Mouse (Mus musculus): ENCODE data around the gene Fstl3.

The Fstl3 gene

DNA sequence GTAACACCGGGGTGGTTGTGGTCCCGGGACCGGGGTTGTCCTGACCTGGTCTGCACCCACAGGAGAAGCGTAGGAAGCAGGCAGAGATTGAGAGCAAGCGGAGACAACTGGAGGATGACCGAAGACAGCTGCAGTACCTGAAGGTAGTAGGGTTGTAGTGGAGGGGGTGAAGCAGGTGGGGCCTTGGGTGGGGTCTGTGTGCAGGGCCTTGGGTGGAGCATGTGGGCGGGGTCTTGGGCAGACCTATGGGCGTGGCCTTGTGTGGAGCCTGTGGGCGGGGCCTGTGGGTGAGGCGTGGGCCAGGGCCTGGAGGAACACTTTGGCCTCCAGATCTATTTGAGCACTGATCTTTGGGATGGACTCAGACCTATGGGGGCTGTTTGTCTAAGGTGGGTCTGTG is 29.9 kb downstream of the Fstl3 start:
- DNase-seq (ENCODE audit: low read depth, low spot score) = no peak
- Histone ChIP-seq H3K36me3 (ENCODE audit: control insufficient read depth, insufficient read depth, low read length, poor library complexity, severe bottlenecking) (no peaks in the 10 kb centered on the region), H3K27me3 (ENCODE audit: control insufficient read depth, insufficient read depth, low read length, poor library complexity, severe bottlenecking) (no peaks in the 10 kb centered on the region)

DNA sequence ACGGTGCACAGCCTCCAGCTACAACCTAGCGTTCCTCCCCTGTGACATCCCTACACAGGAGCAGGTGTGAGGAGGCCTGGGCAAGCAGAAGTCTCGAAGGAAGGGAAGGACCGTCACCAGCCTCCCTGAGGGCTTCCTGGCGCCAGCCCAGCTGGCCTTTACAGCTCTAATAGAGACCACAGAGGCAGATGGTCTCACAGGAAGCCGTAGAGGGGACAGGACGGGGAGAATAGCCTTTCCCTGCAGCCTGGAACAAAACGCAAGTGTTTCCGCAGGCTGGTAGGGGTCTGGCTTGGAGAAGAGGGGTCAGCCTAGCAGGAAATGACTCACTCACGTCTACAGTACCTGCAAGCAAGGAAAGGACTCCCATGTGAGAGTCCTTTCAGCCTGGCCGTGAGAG is 30.8 kb downstream of the Fstl3 start:
- DNase-seq (ENCODE audit: low read depth, low spot score) = no peak
- H3K27me3 ChIP-seq (ENCODE audit: control insufficient read depth, insufficient read depth, low read length, poor library complexity, severe bottlenecking) = no peaks in the 10 kb centered on the region
- H3K36me3 ChIP-seq (ENCODE audit: control insufficient read depth, insufficient read depth, low read length, poor library complexity, severe bottlenecking) = no peaks in the 10 kb centered on the region

DNA sequence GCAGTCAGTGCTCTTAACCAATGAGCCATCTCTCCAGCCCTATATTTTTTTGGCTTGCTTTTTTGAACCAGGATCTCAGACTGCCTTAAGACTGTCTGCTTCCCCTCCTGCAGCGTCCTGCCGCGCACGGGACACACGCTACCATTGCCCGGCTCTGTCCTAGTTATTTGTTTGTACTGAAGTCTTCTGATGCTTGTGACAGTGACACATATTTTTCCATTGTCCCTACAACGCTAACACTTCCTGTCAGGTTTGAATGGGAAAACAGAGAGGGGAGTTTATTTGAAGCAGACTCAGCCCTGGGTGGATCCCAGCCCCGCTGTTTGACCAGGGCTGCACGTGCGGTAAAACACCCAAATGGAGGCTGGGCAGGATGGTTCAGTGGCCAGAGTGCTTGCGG is 31.7 kb downstream of the Fstl3 start:
- Histone ChIP-seq H3K36me3 (ENCODE audit: control insufficient read depth, insufficient read depth, low read length, poor library complexity, severe bottlenecking) (no peaks in the 10 kb centered on the region), H3K27me3 (ENCODE audit: control insufficient read depth, insufficient read depth, low read length, poor library complexity, severe bottlenecking) (no peaks in the 10 kb centered on the region)
- no peak for DNase-seq (ENCODE audit: low read depth, low spot score)

DNA sequence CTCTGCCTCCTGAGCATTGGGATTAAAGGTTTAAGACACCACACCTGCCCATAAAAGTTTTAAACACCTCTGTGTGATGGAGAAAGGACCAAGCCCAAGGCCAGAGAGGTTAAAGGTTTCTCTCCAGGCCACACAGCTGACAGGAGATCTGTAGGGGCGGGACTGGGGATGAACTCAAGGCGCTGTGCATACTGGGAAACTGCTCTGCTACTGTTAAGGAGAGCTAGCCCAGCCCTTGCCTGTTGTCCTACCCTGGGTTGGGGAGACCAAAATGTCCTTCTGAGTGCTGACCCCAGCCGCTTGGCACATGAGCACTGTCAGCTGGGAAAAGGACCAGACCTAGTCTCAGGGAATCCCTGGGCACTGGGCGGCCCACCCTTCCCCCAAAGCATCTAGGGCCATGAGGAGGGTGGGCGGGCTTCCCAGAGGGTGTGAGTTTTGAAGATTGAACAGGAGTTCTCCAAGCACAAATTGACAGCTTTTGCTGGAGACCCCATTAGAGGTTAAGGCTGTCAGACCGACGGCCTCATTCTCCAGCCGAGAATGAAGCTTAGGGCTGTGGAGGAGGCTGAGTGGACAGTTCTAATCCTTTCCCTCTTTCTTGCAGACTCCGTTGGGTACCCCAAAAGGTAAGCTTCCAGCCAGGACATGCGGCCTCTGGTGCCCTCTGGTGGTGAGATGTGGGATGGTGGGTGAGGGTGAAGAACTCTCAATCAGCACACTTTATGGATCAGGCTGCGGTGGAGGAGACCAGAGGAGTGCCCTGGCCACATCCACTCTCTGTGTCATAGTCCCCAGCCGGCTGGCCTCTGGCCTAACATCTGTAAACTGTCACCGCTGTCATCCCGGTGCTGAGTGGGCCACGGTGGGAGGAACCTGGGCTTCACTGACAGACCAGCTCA is 34.9 kb downstream of the Fstl3 start:
- Histone ChIP-seq H3K36me3 (ENCODE audit: control insufficient read depth, insufficient read depth, low read length, poor library complexity, severe bottlenecking) (no peaks in the 10 kb centered on the region), H3K27me3 (ENCODE audit: control insufficient read depth, insufficient read depth, low read length, poor library complexity, severe bottlenecking) (no peaks in the 10 kb centered on the region)
- peak; percentile 86 for DNase-seq (ENCODE audit: low read depth, low spot score)

DNA sequence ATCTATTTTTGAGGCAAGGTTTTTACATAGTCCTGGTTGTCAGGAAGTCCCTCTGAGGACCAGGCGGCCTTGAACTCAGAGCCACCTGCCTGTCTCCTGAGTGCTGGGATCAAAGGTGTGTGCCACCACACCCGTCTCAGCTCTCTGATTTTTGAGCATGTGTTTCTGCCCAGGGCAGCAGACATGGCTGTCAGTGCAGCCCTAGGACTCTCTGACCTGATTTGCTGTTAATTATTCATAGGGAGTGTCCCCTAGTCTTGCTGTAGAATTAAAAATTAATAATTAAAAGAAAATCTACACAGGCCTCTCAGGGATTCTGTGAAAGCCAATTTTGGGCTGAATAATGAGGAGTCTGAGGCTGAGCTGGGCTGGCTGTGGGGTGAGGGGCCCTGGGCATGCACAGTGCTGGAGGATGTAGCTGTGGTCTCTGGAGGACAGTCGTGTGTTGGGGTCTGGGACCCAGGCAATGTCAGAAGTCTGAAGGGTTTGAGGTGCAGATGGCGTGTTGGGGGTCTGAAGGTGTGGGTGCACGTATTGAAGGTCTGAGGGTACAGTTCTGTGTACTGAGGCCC is 37.3 kb downstream of the Fstl3 start:
- Histone ChIP-seq H3K27me3 (ENCODE audit: control insufficient read depth, insufficient read depth, low read length, poor library complexity, severe bottlenecking) (no peaks in the 10 kb centered on the region), H3K36me3 (ENCODE audit: control insufficient read depth, insufficient read depth, low read length, poor library complexity, severe bottlenecking) (no peaks in the 10 kb centered on the region)
- DNase-seq (ENCODE audit: low read depth, low spot score) = no peak

DNA sequence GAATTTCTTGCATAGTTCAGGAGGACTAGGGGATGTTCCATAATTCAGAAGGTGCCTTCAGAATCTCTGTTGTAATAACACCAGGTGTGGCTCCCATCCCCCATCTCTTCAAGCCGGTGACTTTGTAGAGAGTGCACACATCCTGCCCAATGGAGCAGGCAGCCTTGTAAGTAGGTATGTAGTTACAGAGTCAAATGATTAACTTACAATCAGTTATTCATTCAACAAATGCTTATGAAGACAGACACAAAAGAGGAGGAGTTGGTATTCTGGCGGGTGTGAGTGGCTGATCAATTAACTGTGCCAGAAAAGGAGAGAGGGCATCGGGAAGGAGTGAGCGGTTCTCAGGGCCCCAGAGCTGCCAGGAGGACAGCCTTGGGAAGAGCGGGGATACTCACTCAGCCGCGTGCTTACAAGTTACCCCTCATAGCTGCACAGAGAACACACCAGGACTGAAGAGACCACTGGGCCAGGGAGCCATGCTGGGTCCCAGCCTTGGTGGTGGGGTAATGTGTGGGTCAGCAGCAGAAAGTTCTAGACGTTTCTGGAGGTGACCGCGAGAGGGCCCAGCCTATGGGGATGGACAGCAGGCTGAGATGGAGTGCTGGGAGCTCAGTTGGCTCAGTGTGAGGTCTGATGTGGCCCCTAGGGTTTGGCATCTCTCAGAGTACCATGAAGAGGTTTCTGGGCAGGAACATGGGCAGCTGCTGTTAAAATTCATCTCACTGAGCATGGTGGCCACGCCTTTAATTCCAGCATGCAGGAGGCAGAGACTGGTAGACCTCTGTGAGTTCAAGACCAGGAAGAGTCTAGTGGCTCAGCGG is 38.8 kb downstream of the Fstl3 start:
- H3K36me3 ChIP-seq (ENCODE audit: control insufficient read depth, insufficient read depth, low read length, poor library complexity, severe bottlenecking) = no peaks in the 10 kb centered on the region
- H3K27me3 ChIP-seq (ENCODE audit: control insufficient read depth, insufficient read depth, low read length, poor library complexity, severe bottlenecking) = no peaks in the 10 kb centered on the region
- DNase-seq (ENCODE audit: low read depth, low spot score) = no peak

DNA sequence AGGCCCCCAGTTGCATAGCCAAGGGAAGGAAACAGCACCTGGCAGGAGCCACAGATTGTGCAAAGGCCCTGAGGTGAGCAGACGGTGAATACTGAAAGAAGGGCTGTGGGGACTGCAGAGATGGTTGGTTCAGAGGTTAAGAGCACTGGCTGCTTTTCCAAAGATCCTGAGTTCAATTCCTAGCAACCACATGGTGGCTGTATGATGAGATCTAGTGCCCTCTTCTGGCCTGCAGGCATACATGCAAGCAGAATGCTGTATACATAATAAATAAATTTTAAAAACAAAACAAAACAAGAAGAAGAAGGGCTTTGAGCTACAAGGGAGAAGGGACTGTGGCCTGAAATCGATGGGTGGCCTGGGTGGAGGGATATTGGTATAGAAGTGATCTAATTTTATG is 40.0 kb downstream of the Fstl3 start:
- DNase-seq (ENCODE audit: low read depth, low spot score) = no peak
- Histone ChIP-seq H3K27me3 (ENCODE audit: control insufficient read depth, insufficient read depth, low read length, poor library complexity, severe bottlenecking) (no peaks in the 10 kb centered on the region), H3K36me3 (ENCODE audit: control insufficient read depth, insufficient read depth, low read length, poor library complexity, severe bottlenecking) (no peaks in the 10 kb centered on the region)

DNA sequence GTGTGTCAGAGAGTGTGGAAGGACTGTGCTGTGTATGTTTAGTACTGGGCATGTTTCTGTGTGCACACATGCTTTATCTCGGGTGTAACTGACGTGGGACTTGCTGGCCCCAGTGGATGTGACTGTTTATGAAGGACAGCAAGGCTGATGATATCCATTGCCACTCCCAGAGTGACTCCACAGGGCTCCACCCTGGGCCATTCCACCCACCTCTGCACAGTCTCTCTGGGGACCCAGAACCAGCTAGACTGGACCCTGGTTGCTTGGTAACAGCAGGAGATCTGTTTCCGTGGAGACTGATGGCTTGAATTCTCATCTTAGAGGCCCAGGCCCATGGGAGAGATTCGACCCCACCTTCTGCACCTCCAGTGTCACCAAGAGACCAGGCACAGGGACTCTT is 41.2 kb downstream of the Fstl3 start:
- no peak for DNase-seq (ENCODE audit: low read depth, low spot score)
- Histone ChIP-seq H3K36me3 (ENCODE audit: control insufficient read depth, insufficient read depth, low read length, poor library complexity, severe bottlenecking) (no peaks in the 10 kb centered on the region), H3K27me3 (ENCODE audit: control insufficient read depth, insufficient read depth, low read length, poor library complexity, severe bottlenecking) (no peaks in the 10 kb centered on the region)

DNA sequence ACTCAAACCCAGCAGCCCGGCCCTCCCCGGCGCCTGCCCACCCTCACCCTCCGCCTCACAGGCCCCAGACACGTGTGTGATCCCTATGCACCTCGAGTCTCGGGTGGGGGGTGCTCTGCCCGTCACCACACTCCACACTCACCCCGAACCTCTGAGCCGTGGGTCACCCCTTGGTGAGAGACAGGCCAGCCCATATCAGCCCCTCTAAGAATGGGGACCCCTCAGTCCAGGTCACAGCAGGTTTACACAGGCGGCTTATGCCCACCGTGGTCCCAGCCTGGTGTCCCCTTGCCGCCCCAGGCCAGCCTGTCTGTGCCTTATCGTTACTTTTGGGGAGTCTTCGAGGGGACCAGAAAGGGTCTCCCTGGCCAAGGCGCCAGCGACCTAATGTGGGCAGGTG is 42.5 kb downstream of the Fstl3 start:
- no peaks in the 10 kb centered on the region for H3K27me3 ChIP-seq (ENCODE audit: control insufficient read depth, insufficient read depth, low read length, poor library complexity, severe bottlenecking)
- H3K36me3 ChIP-seq (ENCODE audit: control insufficient read depth, insufficient read depth, low read length, poor library complexity, severe bottlenecking) = no peaks in the 10 kb centered on the region
- DNase-seq (ENCODE audit: low read depth, low spot score) = no peak

DNA sequence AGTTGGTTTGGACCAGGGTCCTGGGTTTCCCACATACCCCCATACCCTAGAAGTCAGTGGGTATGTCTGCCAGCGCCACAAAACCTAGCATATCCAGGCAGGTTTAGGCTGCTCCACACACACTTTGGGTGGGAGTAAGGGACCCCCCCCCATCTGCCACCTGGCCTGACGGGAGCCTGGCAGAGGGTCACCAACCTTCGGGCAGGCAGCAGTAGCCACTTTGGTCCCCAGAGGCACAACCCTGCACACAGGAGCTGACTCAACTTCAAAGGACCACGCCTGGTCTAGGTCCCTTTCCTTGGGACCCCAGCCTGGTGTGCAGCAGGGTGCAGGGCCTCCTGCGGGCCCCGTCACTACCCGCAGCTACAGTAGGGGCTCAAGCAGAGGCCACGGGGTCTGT is 43.2 kb downstream of the Fstl3 start:
- DNase-seq (ENCODE audit: low read depth, low spot score) = no peak
- Histone ChIP-seq H3K27me3 (ENCODE audit: control insufficient read depth, insufficient read depth, low read length, poor library complexity, severe bottlenecking) (no peaks in the 10 kb centered on the region), H3K36me3 (ENCODE audit: control insufficient read depth, insufficient read depth, low read length, poor library complexity, severe bottlenecking) (no peaks in the 10 kb centered on the region)

DNA sequence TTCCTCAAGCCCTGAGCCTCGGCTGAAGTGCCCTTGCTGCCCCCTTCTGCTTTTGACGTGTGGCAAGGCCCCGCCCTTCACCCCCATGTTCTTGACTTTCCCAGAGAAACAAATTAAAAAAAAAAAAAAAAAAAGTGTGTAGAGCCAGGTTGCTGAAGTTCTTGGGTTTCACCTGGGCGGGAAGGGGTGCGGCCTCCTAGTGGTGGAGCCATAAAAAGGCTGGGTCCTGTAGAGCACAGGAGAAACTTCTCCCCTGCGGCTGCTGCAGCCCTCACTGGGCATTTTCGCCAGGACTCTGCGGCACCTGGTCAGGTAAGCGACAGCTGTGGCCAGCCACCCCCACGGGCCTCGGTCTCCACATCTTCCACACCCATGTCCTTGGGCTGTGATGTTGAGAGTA is 43.7 kb downstream of the Fstl3 start, which contains the start of gene Misp:
Gene Misp (plus strand): TSS at position 208 of the 400 bp plus-strand sequence.
- DNase-seq (ENCODE audit: low read depth, low spot score) = no peak
- Histone ChIP-seq H3K36me3 (ENCODE audit: control insufficient read depth, insufficient read depth, low read length, poor library complexity, severe bottlenecking) (no peaks in the 10 kb centered on the region), H3K27me3 (ENCODE audit: control insufficient read depth, insufficient read depth, low read length, poor library complexity, severe bottlenecking) (no peaks in the 10 kb centered on the region)

DNA sequence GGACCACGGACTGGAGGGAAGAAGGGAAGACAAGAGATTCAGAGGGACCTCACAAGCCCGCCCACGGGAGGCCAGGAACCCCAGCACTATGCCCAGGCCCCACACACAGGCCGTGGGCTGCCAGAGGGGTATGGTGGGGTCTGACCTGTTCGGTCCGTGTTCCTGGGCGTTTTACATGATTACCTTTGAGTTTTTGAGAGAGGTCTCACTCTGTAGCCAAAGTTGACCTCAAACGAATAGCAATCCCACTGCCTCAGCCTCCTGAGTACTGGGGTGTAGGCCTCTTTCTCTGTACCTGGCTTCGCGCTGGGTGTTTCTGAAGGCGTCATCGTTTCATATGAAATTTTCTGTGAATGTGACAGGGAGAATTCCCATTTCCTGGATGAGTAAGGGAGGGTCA is 44.7 kb downstream of the Fstl3 start:
- no peak for DNase-seq (ENCODE audit: low read depth, low spot score)
- no peaks in the 10 kb centered on the region for H3K36me3 ChIP-seq (ENCODE audit: control insufficient read depth, insufficient read depth, low read length, poor library complexity, severe bottlenecking)
- H3K27me3 ChIP-seq (ENCODE audit: control insufficient read depth, insufficient read depth, low read length, poor library complexity, severe bottlenecking) = no peaks in the 10 kb centered on the region

DNA sequence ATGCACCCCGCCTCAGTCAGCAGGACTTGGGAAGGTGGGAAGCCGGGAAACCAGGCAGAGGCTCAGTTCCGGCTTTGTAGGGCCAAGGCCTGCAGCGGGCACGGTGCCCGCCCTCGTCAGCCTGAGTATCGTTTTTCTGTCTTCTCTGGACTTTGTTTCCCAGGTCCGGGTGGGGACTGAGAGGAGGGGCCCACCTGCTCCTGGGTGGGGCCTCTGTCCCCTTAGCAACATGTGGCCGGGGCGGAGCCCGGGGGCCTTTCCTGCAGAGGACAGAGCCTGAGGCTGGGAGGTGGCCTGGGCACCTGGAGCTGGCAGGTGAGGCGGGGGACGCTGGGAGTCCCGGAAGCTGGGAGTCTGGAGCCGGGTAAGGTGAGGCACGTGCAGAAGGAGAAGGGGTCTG is 45.3 kb downstream of the Fstl3 start:
- Histone ChIP-seq H3K36me3 (ENCODE audit: control insufficient read depth, insufficient read depth, low read length, poor library complexity, severe bottlenecking) (no peaks in the 10 kb centered on the region), H3K27me3 (ENCODE audit: control insufficient read depth, insufficient read depth, low read length, poor library complexity, severe bottlenecking) (no peaks in the 10 kb centered on the region)
- DNase-seq (ENCODE audit: low read depth, low spot score) = no peak

DNA sequence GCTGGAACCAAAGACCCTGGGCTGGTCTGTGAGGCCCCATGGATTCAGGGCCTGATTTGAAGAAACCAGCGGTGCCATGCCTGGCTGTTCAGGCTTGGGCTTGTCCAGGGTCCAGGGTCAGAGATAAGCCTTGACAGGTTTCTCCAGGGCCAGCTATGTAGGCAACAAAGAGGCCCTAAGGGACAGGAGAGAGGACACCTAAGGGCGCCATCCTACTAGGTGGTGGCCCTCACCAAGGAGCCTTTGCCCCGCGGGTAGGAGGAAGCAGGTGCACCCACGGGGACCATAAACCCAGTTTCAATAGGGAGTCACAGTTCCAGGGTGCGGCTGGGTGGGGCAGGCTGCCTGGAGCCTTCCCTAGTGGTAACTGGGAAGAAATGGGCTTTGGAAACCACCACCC is 45.9 kb downstream of the Fstl3 start:
- no peak for DNase-seq (ENCODE audit: low read depth, low spot score)
- Histone ChIP-seq H3K36me3 (ENCODE audit: control insufficient read depth, insufficient read depth, low read length, poor library complexity, severe bottlenecking) (no peaks in the 10 kb centered on the region), H3K27me3 (ENCODE audit: control insufficient read depth, insufficient read depth, low read length, poor library complexity, severe bottlenecking) (no peaks in the 10 kb centered on the region)

DNA sequence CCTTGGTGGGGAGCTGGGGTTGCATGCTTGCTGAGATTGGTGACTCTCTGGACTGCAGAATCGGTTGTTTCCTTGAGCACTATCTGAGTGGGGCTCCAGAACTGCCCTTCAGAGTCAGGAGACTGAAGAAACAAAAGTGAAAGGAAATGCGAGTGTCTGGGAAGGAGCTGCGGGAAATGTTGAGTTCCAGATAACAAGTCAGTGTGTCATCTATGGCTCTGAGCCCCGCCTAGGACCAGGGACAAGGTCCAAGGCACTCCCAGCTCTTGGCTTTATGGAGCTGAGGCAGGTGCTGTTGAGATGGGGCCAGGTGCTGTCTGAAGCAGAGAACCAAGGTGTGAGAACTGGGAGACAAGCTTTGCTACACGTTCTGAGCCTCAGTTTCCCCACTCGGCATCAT is 47.3 kb downstream of the Fstl3 start:
- H3K36me3 ChIP-seq (ENCODE audit: control insufficient read depth, insufficient read depth, low read length, poor library complexity, severe bottlenecking) = no peaks in the 10 kb centered on the region
- H3K27me3 ChIP-seq (ENCODE audit: control insufficient read depth, insufficient read depth, low read length, poor library complexity, severe bottlenecking) = no peaks in the 10 kb centered on the region
- no peak for DNase-seq (ENCODE audit: low read depth, low spot score)

All from splenic B cell, adult 2 months (primary cell).